In genomic region chr5:77366313-77366712, GRCm38 (mm10) we compare ENCODE assay signal across 16 mouse cellular contexts. TPM values are rescaled to one million over a fixed set of nuclear protein-coding genes. Genes with fewer than 3 reads are reported as not detected.
DNase-seq lines count a peak whose midpoint lies in the region; ATAC-seq and TF ChIP-seq lines count a peak whose summit lies in the region.
"Had no signal": no experiment of that assay in that cellular context is flagged by ENCODE, and none has a peak within 500 bp of the region (broad histone marks: within the 10 kb centered on the region; RNA-seq: fewer than 3 reads in every experiment).

No protein-coding gene starts in this region.

- no peaks in the 10 kb centered on the region for H3K27me3 ChIP-seq in intestine, embryonic 14.5 days (replicated peaks; ENCODE audit: control insufficient read depth, insufficient read depth, low read length)
- H3K27me3 ChIP-seq in intestine, postnatal 0 days (replicated peaks; ENCODE audit: control insufficient read depth, insufficient read depth, low read length) = no peaks in the 10 kb centered on the region
- H3K27me3 ChIP-seq: limb, embryonic 12.5 days; liver, embryonic 15.5 days; neural tube, embryonic 12.5 days had no signal

- no peak for TF ChIP-seq CTCF in intestine, postnatal 0 days (IDR thresholded peaks at IDR 0.05; ENCODE audit: low read depth)

- no peak overlapping the region for H3K9ac ChIP-seq in intestine, embryonic 14.5 days (ENCODE audit: low read length)
- H3K9ac ChIP-seq in intestine, postnatal 0 days (ENCODE audit: low read depth, low read length) = no peak overlapping the region
- H3K9ac ChIP-seq: limb, embryonic 12.5 days; liver, embryonic 15.5 days; neural tube, embryonic 12.5 days had no signal

- no peak overlapping the region for H3K4me3 ChIP-seq in intestine, embryonic 14.5 days (ENCODE audit: low read depth, low read length)
- no peak overlapping the region for H3K4me3 ChIP-seq in intestine, postnatal 0 days (ENCODE audit: low read depth, low read length)
- H3K4me3 ChIP-seq: limb, embryonic 12.5 days; liver, embryonic 15.5 days; neural tube, embryonic 12.5 days had no signal

- no peak for ATAC-seq in intestine, embryonic 14.5 days (replicated peaks; ENCODE audit: low FRiP score, low TSS enrichment, low read depth)
- ATAC-seq in intestine, postnatal 0 days = no peak
- ATAC-seq: hindbrain, embryonic 16.5 days had no signal

- peaks cover 20% of the 10 kb centered on the region for H3K4me1 ChIP-seq in intestine, embryonic 14.5 days (replicated peaks; ENCODE audit: control insufficient read depth, insufficient read depth, low read length)
- H3K4me1 ChIP-seq in intestine, postnatal 0 days (replicated peaks; ENCODE audit: control insufficient read depth, insufficient read depth, low read length) = no peaks in the 10 kb centered on the region
- H3K4me1 ChIP-seq: liver, embryonic 15.5 days; neural tube, embryonic 12.5 days had no signal

- DNase-seq in cerebellum, postnatal 10 days = peak; percentile 19 to 34
- no peak for DNase-seq in cerebellum, postnatal 36 days
- DNase-seq in intestine, embryonic 14.5 days (ENCODE audit: low spot score) = peak; percentile 43
- DNase-seq in lung, postnatal 10 days = peak; percentile 25
- DNase-seq in lung, postnatal 4 days = no peak
- DNase-seq in testis, postnatal 14 days (ENCODE audit: low spot score) = peak; percentile 31
- no peak for DNase-seq in urinary bladder, adult 2 months (ENCODE audit: low spot score)
- DNase-seq: adrenal gland, adult 2 months; cerebellum, adult 18-20 months; layer of hippocampus, adult 9-11 months; lung, postnatal 14 days had no signal

- H3K4me2 ChIP-seq in intestine, embryonic 14.5 days (ENCODE audit: low read length) = no peak overlapping the region
- no peak overlapping the region for H3K4me2 ChIP-seq in intestine, postnatal 0 days (replicated peaks; ENCODE audit: low read depth)
- H3K4me2 ChIP-seq: limb, embryonic 12.5 days; liver, embryonic 15.5 days; neural tube, embryonic 12.5 days had no signal

- no peak overlapping the region for H3K27ac ChIP-seq in intestine, embryonic 14.5 days (ENCODE audit: low read depth)
- no peak overlapping the region for H3K27ac ChIP-seq in intestine, postnatal 0 days (ENCODE audit: low read depth, low read length)
- H3K27ac ChIP-seq: limb, embryonic 12.5 days; liver, embryonic 15.5 days; neural tube, embryonic 12.5 days had no signal

- no peaks in the 10 kb centered on the region for H3K9me3 ChIP-seq in intestine, embryonic 14.5 days (ENCODE audit: control insufficient read depth, low read length)
- no peaks in the 10 kb centered on the region for H3K9me3 ChIP-seq in intestine, postnatal 0 days (ENCODE audit: control insufficient read depth)
- H3K9me3 ChIP-seq: limb, embryonic 12.5 days; liver, embryonic 15.5 days; neural tube, embryonic 12.5 days had no signal

- no peaks in the 10 kb centered on the region for H3K36me3 ChIP-seq in intestine, embryonic 14.5 days (ENCODE audit: control insufficient read depth, insufficient read depth, low read length)
- H3K36me3 ChIP-seq in intestine, postnatal 0 days (ENCODE audit: control insufficient read depth, insufficient read depth) = no peaks in the 10 kb centered on the region
- H3K36me3 ChIP-seq: limb, embryonic 12.5 days; liver, embryonic 15.5 days; neural tube, embryonic 12.5 days had no signal

- WGBS in intestine, embryonic 14.5 days = 87% methylated on average over 8 of the region's 8 CpGs
- 87% methylated on average over 8 of the region's 8 CpGs for WGBS in intestine, postnatal 0 days

RNA-seq across cellular contexts. Expression of gene Igfbp7, which starts 41.5 kb away (rescaled TPM):
- polyA plus RNA-seq in intestine, embryonic 14.5 days (2014; fragmentation: Nextera tagmentation; extraction: Ambion mirVana) = 52.4 and 57.9 TPM in 2 replicates
- polyA plus RNA-seq in intestine, postnatal 0 days (2015; fragmentation: Nextera tagmentation; extraction: Ambion mirVana) = 255 and 258 TPM in 2 replicates
- 1,512 and 1,720 TPM in 2 replicates for polyA plus RNA-seq in urinary bladder, adult 2 months (2012; rRNA removed)

RNA-seq across cellular contexts. Expression of gene Polr2b, which starts 56.4 kb away (rescaled TPM):
- polyA plus RNA-seq in intestine, embryonic 14.5 days (2014; fragmentation: Nextera tagmentation; extraction: Ambion mirVana) = 59.8 and 67.5 TPM in 2 replicates
- 18.7 and 20.3 TPM in 2 replicates for polyA plus RNA-seq in intestine, postnatal 0 days (2015; fragmentation: Nextera tagmentation; extraction: Ambion mirVana)
- 30.9 and 32.3 TPM in 2 replicates for polyA plus RNA-seq in urinary bladder, adult 2 months (2012; rRNA removed)

RNA-seq across cellular contexts. Expression of gene Noa1, which starts 56.4 kb away (rescaled TPM):
- 30.3 and 30.4 TPM in 2 replicates for polyA plus RNA-seq in intestine, embryonic 14.5 days (2014; fragmentation: Nextera tagmentation; extraction: Ambion mirVana)
- 11.8 and 12.3 TPM in 2 replicates for polyA plus RNA-seq in intestine, postnatal 0 days (2015; fragmentation: Nextera tagmentation; extraction: Ambion mirVana)
- polyA plus RNA-seq in urinary bladder, adult 2 months (2012; rRNA removed) = 13.3 TPM in 2 replicates

Comparison
In these comparisons a context has a peak if more than half of its experiments do, and no peak if none do; other contexts are left out.
1. DNase-seq: peak in cerebellum, postnatal 10 days (2 of 2), intestine, embryonic 14.5 days (single experiment), lung, postnatal 10 days (single experiment) and testis, postnatal 14 days (single experiment); none in cerebellum, postnatal 36 days (0 of 2), lung, postnatal 4 days (0 of 2) and urinary bladder, adult 2 months (single experiment).